Mouse (Mus musculus) gastrocnemius, adult 18-20 months (tissue): ENCODE data around the gene Top2a. TPM values are rescaled to one million over a fixed set of nuclear protein-coding genes. Genes with fewer than 3 reads are reported as not detected.

Experiments
- DNase-seq: peaks from one replicate; pipeline ENCODE4 v3.0.0; 2021; ENCODE audit warnings: low spot score
- total RNA-seq, 2 experiments: library from RNA; stranded (reverse); gene quantifications; 2 replicates each; pipeline ENCODE4 v1.2.3; 2021

The Top2a gene
- total RNA-seq, 2 experiments from 2014 or later, result 0.09 to 0.21 TPM

DNA sequence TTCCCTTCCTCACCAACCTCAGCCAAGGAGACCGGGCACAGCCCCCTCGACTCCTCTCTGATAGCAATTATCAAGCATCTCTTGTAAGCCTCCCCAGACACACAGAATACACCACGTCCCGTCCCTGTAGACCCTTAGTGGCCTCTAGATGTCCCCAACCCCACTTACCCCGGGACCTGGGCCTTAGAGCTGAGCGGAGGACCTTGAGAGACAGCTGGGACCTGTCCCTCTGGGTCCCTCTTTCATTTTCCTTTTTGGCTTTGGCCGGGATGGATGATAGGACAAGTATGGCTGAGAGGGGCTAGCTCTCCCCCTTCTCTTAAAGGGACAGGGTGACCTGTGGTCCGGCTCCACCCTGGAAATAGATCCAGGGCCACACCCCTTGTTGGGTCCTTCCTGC lies 40.4 kb downstream of the Top2a start:
- DNase-seq, result no peak

DNA sequence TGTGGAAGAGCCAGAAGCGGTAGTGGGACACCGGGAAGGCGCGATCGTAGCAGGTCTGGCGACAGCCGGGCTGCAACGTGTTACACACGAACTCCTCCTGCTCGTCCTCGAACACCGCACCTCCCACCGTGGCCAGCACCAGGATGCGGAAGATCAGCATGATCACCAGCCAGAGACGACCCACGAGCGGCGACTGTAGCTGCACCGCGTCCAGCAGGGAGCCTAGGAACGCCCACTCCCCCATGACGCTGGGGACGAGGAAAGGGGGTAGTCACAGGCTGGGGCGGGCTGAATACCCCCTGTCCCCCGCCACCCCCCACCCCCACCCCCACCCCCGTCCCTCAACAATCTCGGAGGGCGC lies 41.2 kb downstream of the Top2a start, which contains the start of gene Gjd3:
Gene Gjd3, minus strand, starts transcription at position 244 of the 361 bp plus-strand sequence.
- DNase-seq, result no peak

DNA sequence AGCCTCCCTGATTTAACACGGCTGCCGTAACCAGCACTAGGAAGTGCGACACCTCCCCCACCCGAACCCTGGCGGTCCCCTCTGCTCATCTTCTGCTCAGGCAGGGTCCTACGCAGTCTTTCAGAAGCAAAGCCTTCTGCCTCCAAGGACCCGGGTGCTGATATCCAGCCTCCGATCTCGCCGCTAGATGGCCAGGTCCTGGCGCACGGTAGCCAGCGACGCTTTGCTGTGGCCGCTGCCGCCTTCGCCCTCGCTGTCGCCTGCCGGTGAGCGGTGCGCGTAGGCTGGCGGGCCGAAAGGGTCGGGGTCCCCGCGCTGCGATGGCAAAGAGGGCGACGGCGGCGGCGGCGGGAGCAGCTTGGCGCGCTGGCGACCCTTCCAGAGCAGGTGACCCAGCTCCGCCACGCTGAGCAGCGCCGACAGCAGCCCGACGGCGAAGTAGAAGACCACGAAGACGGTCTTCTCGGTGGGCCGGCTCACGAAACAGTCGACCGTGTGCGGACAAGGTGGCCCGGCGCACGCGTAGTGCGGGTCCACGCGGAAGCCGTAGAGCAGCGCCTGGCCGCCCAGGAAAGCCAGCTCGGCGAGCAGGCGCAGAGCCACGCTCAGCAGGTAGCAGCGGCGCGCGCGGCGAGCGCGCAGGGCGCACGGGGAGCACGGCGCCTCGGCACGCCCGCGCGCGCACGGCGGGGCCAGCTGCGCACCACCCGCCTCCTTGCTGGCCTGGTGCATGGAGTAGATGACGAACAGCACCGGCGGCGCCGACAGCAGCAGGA lies 41.8 kb downstream of the Top2a start:
- DNase-seq, result no peak

DNA sequence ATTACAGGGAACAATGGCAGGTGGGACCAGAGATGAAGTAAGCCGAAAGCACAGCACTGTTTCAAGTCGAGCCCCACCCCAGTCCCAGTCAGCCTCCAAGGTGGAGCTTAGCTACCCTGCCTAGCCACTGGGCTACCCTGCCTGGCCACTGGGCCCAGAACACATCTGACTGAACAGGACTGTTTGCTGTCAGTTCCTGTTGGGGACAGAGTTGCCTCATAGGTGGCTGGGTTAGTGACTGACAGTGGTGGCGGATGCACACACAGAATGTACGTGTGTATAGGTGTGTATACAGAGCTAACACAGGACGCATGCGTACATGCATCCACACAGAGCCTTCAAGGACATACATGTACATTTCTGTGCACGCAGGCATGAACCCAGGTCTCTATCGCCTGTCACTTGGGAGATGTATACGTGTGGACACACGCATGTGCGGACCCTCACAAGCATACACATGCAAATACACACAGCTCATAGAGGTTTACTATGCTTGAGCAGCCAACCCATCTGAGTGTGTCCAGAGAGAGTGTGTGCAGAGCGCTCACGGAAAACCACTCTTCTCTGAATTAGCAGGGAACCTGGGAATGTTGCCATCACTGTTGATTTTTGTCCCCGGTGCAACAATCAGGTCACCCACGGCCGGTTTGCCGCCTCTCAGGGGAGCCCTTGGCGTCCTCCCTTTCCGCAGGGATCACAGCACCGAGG lies 42.5 kb downstream of the Top2a start:
- DNase-seq, result no peak

DNA sequence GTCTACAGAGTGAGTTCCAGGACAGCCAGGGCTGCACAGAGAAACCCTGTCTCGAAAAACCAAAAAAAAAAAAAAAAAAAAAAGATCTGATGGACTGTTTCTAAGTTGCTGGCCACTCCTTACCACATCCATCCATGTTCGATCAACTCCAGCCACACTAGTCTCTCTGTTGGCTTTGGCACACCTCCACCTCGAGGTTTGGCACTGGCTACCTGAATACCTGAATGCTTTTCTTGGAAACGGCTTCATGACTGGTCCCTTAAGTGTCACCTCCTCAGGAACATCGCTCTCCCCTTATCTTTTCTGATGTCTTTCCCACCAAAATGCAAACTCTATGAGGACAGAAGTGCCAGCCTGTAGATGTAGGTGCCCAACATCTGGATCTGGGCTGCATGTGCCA lies 44.6 kb downstream of the Top2a start:
- DNase-seq, result no peak

DNA sequence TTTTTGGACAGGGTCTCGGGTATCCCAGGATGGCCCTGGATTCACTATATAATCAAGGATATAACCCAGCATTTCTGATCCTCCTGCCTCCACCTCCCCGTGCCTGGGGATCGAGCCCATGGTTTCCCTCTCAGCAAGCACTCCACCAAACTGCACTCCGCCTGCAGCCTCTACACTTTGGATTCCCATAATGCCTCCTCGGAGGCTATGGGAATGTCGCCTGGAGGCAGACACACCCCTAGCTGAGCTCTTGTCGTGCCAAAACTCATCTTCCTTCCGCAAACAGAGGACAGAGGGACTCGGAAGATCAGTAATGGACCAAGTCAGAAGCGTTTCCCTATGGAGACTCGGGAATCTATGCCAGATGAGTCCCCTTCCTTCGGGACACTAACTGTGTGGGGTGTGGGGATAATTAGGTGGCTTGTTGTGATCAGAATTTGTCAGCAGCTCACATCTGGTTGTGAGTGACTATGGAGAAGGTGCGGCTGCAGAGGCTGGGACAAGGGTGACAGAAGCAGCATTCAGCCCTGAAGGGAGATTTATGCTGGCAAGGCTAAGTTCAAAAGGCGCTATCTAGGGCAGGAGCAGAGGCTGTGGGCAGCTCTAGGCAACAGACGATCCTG lies 45.4 kb downstream of the Top2a start:
- DNase-seq, result no peak

DNA sequence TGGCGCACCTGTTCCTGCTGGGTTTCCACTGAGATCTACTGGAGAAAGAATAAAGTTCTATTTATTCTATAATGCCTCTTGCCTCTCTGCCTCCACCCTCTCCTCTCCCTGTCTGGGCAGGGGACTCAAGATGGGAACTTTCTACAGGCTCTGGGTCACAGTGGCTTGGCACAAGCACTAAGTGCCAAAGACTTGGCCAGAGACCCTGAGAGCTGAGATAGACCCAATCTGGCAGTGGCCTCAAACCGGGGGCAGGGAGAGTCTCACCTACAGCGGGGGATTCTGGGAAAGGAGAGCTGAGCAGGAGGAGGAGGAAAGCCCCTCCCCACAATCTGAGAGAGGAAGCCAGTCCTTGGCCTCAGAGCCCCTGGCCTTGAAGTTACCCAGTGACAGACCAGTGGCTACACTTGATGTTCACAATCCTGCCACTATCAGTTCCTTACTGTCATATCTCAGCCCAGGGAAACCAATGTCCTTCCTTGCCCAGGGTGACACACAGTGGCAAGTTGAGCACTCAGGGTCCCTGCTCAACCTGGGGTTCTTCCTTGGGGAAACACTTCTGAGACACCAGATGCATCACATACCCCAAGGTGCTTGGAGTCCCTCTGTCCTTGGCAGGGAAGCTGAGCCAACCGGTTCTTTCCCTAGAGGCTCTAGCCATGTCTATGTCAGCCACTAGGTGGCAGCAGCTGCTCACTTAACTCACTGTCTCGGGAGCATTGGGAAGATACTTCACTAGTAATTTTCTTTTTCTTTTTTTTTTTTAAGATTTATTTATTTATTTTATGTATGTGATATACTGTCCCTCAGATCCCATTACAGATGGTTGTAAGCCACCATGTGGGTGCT lies 48.9 kb downstream of the Top2a start:
- peak; percentile 77 for DNase-seq

DNA sequence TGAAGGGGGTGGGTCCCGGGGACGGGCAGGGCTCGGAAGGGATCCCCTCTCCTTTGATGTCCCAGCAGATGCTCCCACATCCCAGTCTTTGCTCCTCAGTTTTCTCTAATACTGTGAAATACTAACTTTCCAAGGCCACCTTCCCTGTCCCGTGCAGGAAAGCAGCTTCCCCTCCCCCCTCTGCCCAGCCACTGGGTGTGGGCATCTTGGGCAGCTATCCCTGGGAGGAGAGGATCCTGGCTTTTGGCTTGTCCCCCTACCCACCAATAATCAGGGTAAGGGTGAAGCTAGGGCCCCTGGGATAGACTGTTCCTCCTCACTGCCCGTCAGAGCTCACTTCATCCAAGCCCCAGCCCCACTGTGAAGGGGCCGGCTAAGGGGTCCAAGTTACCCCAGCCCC lies 49.8 kb downstream of the Top2a start:
- no peak for DNase-seq

DNA sequence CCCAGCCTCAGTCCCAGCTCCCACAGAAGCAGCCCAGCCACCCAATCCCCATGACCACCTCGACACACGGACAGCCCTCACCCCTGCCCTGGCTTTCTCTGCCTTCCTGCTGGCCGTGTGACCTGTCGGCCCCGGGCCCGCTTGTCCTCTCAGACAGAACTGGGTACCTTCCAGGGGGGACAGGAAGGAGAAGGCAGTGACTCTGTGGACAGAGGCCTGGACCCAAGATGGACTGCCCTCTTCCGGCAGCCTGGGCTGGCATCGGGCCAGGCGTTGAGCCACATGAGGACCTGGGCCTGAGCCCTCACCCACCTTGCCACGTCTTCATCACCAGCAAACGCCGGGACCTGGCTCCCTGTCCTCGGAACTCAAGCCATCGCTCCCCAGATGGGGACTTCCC lies 50.4 kb downstream of the Top2a start:
- DNase-seq, result no peak

DNA sequence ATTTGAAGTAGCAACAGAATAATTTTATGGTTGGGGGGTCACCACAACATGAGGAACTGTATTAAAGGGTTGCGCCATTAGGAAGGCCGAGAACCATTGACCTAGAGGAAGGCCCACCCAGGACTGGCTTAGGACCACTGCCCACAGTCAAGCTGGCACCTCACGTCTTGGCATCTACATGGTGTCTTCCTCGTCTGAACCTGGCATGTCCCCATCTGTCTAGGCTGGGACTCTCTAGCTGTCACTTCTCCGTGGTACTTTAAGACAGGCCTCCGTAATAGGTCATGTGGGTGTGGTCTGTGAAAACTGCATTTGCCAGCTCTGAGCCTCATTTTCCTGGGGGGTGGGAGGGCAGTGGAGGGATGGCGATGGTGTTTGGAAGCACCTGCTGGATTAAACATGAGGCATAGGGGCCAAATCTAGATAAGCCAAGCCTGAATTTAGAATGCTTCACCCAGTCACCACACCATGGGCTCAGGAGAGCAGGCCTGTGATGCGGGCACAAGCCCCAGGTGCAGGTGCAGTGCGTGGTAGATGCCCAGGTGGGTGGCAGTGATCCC lies 51.1 kb downstream of the Top2a start:
- no peak for DNase-seq

DNA sequence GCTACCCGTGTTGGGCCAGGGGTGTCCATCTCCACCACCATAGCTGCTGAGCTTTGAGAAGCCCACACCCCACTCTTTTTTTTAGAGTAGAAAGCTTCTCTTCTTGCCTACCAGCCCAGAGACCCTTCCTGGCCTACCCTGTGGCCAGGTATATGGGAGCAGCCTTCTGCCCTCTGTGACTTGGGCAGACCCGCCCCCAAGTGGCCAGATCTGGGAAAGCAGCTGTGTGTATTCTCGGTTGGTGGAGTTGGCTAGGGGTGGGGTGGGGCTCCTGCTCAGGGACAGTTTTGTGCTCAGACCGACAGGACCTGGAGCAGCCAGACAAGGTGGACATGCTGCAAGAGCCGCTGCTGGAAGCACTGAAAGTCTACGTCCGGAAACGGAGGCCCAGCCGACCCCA lies 51.8 kb downstream of the Top2a start:
- DNase-seq, result peak; percentile 88

DNA sequence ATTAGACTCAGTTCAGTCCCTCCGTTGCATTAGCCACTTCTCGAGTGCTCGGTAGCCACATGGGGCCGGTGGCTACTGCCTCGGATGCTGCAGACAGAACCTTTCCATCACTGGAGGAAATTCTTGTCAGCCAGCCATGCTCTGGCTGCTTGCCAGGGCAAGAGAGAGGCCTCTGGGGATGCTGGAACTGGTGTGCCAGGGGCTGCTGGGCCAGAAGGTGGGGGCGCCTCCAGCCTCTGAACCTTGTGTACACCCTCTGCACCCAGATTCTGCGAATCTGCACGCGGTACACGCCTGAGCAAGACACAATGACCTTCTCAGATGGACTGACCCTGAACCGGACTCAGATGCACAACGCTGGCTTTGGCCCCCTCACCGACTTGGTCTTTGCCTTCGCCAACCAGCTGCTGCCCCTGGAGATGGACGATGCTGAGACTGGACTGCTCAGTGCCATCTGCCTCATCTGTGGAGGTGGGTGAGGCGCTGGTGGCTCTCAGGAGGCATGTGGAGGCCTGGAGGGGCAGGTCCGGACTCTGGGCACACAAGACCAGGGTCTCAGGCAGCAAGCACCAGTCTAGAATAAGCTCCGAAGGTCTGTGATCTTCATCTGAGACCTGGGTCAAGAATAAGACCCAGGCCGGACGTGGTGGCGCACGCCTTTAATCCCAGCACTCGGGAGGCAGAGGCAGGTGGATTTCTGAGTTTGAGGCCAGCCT lies 52.5 kb downstream of the Top2a start:
- no peak for DNase-seq

DNA sequence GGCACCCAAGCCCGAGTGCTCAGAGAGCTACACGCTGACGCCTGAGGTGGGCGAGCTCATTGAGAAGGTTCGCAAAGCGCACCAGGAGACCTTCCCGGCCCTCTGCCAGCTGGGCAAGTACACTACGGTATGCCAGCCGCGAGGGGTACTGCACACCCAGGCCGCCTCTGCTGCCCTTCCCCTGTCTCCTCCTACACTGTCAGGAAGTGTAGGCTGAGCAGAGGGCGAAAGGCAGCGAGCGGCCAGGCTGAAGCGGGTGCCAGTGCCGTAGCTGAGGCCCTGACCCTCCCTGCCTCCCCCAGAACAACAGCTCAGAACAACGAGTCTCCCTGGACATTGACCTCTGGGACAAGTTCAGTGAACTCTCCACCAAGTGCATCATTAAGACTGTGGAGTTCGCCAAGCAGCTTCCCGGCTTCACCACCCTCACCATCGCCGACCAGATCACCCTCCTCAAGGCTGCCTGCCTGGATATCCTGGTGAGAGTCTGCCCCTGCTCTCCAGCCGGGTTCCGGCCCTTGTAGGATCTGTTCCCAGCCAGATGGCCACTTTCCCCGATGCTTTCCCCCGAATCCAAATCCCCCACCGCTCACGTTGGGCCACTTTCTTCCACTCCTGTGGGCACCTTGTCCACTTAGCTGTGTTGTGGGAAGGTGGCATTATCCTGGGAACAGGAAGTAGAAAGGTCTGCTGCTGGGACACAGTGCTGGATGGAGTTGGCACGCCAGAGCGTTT lies 53.6 kb downstream of the Top2a start:
- no peak for DNase-seq

DNA sequence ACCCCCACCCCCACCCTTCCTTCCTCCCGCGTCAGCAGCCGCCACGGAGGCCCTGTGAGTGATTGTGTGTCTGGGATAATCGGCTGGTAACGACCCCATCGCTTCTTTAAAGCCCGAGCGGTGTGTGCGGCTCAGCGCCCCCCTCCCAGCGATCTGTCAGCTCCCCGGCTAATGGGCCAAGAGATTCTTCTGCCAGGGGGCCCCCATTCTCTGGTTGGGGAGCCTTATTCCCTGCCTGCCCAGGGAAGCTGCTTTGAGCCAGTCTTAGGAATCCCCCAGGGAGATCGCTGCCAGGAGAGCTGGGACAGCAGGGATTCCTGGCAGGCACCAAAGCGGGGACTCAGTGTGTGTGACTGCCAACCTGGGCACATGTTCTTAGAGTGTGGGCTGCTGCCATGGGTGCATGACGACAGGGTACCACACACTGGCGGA lies 54.5 kb downstream of the Top2a start:
- no peak for DNase-seq

DNA sequence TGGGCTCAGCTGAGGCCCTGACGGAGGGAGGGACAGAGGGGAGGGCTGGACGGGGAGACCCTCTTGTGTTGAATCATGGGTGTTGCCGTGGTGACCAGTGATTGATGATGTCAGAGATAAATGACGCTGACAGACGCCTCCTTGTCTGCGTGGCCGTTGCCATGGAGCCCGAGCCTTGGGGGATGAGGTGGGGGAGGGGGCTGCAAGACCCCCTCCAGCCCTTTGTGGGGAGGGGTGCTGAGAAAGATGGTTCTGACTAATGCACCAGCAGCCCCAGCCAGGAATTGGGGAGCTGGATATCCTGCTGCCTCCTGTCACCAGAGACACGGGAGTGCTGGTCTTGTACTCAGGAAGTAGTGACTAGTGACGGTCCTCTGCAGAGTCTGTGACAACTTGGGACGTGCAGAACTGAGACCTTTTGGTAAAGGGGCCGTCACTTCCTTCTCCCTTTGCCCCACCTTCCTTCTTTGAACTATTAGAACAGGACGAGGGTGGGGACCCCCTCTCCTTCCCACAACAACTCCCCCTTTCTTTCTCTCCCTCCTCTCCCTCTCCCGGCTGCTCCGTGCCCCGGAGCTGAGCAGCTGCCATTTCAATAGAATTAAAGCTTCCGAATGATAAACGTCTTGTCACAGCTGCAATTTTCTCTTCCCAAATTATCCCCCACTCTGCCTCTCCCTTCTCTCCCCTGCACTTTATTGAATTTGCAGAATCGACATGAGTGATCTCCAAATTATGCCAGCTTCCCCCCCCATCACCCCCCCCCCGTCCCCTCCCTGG lies 55.1 kb downstream of the Top2a start:
- no peak for DNase-seq

DNA sequence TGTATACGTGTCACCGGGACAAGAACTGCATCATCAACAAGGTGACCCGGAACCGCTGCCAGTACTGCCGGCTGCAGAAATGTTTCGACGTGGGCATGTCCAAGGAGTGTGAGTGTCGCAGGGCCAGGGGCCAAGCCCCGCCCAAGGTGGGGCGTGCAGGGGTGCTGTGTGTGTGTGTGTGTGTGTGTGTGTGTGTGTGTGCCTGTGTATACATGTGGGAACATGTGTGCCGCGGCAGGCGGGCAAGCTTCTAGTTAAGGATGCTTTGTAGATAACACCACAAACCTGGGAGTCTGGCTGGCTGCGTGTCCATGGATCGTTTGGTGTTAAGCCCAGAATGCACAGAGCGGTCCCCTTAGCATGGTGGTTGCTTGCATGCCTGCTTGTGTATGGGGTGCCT lies 55.9 kb downstream of the Top2a start:
- no peak for DNase-seq

DNA sequence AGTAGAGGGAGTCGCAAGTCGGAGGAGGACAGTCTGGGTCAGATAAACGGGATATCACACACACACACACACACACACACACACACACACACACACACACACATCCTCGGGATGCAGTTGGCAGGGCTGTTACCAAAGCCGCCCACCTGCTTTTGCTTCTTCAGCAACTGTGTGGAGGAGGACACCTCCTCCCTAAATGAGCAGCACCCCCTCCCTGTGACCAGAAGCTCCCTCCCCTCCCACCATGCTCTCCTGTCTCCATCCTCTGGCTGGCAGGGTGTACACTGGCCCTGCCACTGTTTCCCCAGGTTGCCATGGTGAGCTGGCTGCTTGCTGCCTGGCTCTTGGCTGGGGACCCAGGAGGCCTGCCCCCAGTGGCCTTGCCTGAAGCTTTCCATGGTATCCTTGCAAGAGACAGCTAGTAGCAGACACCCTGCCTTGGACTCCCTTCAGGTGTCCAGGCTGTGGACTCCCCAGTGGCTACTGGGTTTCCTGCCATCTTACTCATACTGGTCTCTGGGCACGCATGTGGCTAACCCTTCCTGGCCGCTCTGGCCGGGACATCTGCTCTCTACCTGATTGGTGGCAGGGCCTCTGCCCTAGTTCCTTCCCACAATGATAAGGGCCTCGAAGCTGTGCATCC lies 57.4 kb downstream of the Top2a start:
- peak; percentile 95 for DNase-seq

DNA sequence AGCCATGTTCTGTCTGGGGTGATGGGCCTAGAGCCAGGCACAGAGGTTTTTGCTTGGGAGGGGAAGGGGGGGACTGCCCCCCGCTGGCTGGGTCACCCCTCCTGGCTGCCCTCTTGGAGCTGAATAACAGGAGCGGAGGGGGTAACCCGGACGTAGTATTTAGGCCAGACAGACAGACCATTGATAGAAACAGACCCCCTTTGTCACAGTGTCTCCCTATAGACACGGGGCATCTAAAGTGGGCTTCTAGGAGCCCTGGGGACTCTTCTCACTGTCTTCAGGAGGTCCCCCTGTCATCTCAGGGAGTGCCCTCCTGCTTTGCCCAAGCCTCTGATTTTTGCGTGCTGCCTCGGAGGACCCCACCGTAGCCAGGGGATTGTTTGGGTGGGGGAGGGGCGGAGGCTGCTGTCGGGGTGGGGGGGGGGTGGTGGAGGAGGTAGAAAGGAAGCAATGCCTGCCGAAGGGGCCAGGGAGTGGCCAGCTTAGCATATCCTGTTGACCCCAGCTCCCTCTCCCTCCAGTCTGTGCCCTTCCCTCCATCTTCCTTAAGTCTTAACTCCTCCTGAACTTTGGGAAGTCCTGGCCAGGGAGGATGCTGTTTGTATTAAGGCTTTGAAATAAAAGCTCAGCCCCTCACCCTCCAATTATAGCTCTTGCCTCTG lies 58.4 kb downstream of the Top2a start:
- DNase-seq, result no peak
